Mouse (Mus musculus) MEL (cell line): ENCODE data around the gene Aff1. TPM values are rescaled to one million over a fixed set of nuclear protein-coding genes. Genes with fewer than 3 reads are reported as not detected.

Source experiments
- DNase-seq: peaks from one replicate; pipeline ENCODE4 v3.0.0; 2011; ENCODE audit warnings: low read depth, low spot score
- H3K27ac ChIP-seq: 2 replicates; pipeline ENCODE4 v1.5.1; 2012; ENCODE audit warnings: low read depth, mild to moderate bottlenecking, control low read depth, low read length, moderate library complexity; ENCODE audit not compliant: control insufficient read depth
- H3K27me3 ChIP-seq, 2 experiments: fragments of 150-350 bp in 1 of 2; sonication (generic) in 1 of 2; 2 replicates each; pipeline ENCODE4 v1.6.1; 2012; ENCODE audit warnings: low read length in 2 of 2, mild to moderate bottlenecking in 2 of 2, improper control_type of control experiment in 1 of 2, moderate library complexity in 1 of 2; ENCODE audit not compliant: insufficient read depth in 2 of 2, control insufficient read depth in 1 of 2
- H3K36me3 ChIP-seq, 2 experiments: 2 replicates each; pipeline ENCODE4 v1.6.1; 2012 to 2014; ENCODE audit warnings: low read length in 2 of 2, improper control_type of control experiment in 1 of 2, inconsistent platforms in 1 of 2, mild to moderate bottlenecking in 1 of 2; ENCODE audit not compliant: insufficient read depth in 2 of 2, control insufficient read depth in 1 of 2
- H3K4me1 ChIP-seq, 2 experiments: fragments of 150-350 bp in 1 of 2; sonication (generic) in 1 of 2; 2 replicates each; pipeline ENCODE4 v1.6.1; 2012; ENCODE audit warnings: low read length in 2 of 2, improper control_type of control experiment in 1 of 2, mild to moderate bottlenecking in 1 of 2; ENCODE audit not compliant: insufficient read depth in 2 of 2, control insufficient read depth in 1 of 2
- H3K4me3 ChIP-seq, 2 experiments: fragments of 150-350 bp in 1 of 2; sonication (generic) in 1 of 2; 2 replicates each; pipeline ENCODE4 v1.5.1; 2012; ENCODE audit warnings: low read depth in 2 of 2, low read length in 2 of 2, mild to moderate bottlenecking in 2 of 2, moderate library complexity in 2 of 2, control low read depth in 1 of 2, improper control_type of control experiment in 1 of 2; ENCODE audit not compliant: control insufficient read depth in 1 of 2, insufficient read depth in 1 of 2
- H3K79me2 ChIP-seq: 2 replicates; pipeline ENCODE4 v1.6.1; 2012; ENCODE audit warnings: mild to moderate bottlenecking, low read length, moderate library complexity; ENCODE audit not compliant: control insufficient read depth, poor library complexity, insufficient read depth
- H3K9ac ChIP-seq: 2 replicates; pipeline ENCODE4 v1.6.1; 2012; ENCODE audit warnings: low read depth, mild to moderate bottlenecking, control low read depth, low read length, moderate library complexity; ENCODE audit not compliant: control insufficient read depth, poor library complexity, severe bottlenecking
- H3K9me3 ChIP-seq: fragments of 150-350 bp; sonication (generic); replicated peaks from 2 replicates; pipeline ENCODE4 v1.6.1; 2012; ENCODE audit warnings: mild to moderate bottlenecking, low read length, improper control_type of control experiment, moderate library complexity; ENCODE audit not compliant: insufficient read depth
- BHLHE40 ChIP-seq: IDR thresholded peaks from 2 replicates; pipeline ENCODE4 v1.6.1; 2012; ENCODE audit warnings: low read depth, mild to moderate bottlenecking, inconsistent platforms, low read length, improper control_type of control experiment, borderline replicate concordance
- CHD1 ChIP-seq: IDR thresholded peaks from 2 replicates; pipeline ENCODE4 v1.6.1; 2012; ENCODE audit warnings: low read depth, mild to moderate bottlenecking, inconsistent platforms, low read length, improper control_type of control experiment
- CHD2 ChIP-seq: IDR thresholded peaks from 2 replicates; pipeline ENCODE4 v1.6.1; 2011; ENCODE audit warnings: low read length, improper control_type of control experiment
- ETS1 ChIP-seq: IDR thresholded peaks from 2 replicates; pipeline ENCODE4 v1.6.1; 2012; ENCODE audit warnings: low read depth, mild to moderate bottlenecking, inconsistent platforms, low read length, improper control_type of control experiment, moderate library complexity
- GABPA ChIP-seq: IDR thresholded peaks from 2 replicates; pipeline ENCODE4 v1.6.1; 2012; ENCODE audit warnings: low read depth, mild to moderate bottlenecking, inconsistent platforms, low read length, improper control_type of control experiment, moderate library complexity
- GATA1 ChIP-seq: IDR thresholded peaks from 2 replicates; pipeline ENCODE4 v1.6.1; 2011; ENCODE audit warnings: low read depth, low read length, improper control_type of control experiment
- JUND ChIP-seq: IDR thresholded peaks from 2 replicates; pipeline ENCODE4 v1.6.1; 2011; ENCODE audit warnings: low read depth, mild to moderate bottlenecking, improper control_type of control experiment, low read length
- KAT2A ChIP-seq: conservative IDR thresholded peaks from 2 replicates; pipeline ENCODE4 v1.6.1; 2012; ENCODE audit warnings: low read depth, low read length, improper control_type of control experiment, inconsistent platforms
- MAFK ChIP-seq: IDR thresholded peaks from 2 replicates; pipeline ENCODE4 v1.6.1; 2011; ENCODE audit warnings: low read depth, mild to moderate bottlenecking, low read length, improper control_type of control experiment, borderline replicate concordance
- MYC ChIP-seq: IDR thresholded peaks from 2 replicates; pipeline ENCODE4 v1.6.1; 2011; ENCODE audit warnings: low read depth, mild to moderate bottlenecking, low read length, improper control_type of control experiment, moderate library complexity
- NRF1 ChIP-seq: IDR thresholded peaks from 2 replicates; pipeline ENCODE4 v1.6.1; 2014; ENCODE audit warnings: low read depth, mild to moderate bottlenecking, inconsistent platforms, low read length, improper control_type of control experiment, moderate library complexity; ENCODE audit not compliant: poor library complexity, insufficient read depth, severe bottlenecking
- POLR2AphosphoS5 ChIP-seq: IDR thresholded peaks from 2 replicates; pipeline ENCODE4 v1.6.1; 2012; ENCODE audit warnings: low read depth, borderline replicate concordance, mild to moderate bottlenecking, inconsistent platforms, low read length, moderate library complexity, mixed read lengths
- TCF12 ChIP-seq: IDR thresholded peaks from 2 replicates; pipeline ENCODE4 v1.6.1; 2014; ENCODE audit warnings: low read depth, mild to moderate bottlenecking, inconsistent platforms, low read length, improper control_type of control experiment, moderate library complexity
- USF1 ChIP-seq: IDR thresholded peaks from 2 replicates; pipeline ENCODE4 v1.6.1; 2014; ENCODE audit warnings: low read depth, mild to moderate bottlenecking, inconsistent platforms, low read length, improper control_type of control experiment, moderate library complexity
- USF2 ChIP-seq, 2 experiments: IDR thresholded peaks; 2 replicates each; pipeline ENCODE4 v1.6.1; 2011 to 2012; ENCODE audit warnings: improper control_type of control experiment in 2 of 2, low read length in 2 of 2, borderline replicate concordance in 1 of 2, inconsistent platforms in 1 of 2, low read depth in 1 of 2, mild to moderate bottlenecking in 1 of 2; ENCODE audit not compliant: insufficient read depth in 1 of 2
- ZC3H11A ChIP-seq: IDR thresholded peaks from 2 replicates; pipeline ENCODE4 v1.6.1; 2012; ENCODE audit warnings: low read depth, mild to moderate bottlenecking, inconsistent platforms, low read length, improper control_type of control experiment
- ZMIZ1 ChIP-seq: IDR thresholded peaks from 2 replicates; pipeline ENCODE4 v1.6.1; 2012; ENCODE audit warnings: low read depth, mild to moderate bottlenecking, inconsistent platforms, low read length, improper control_type of control experiment, moderate library complexity
- polyA plus RNA-seq, 2 experiments: library from polyadenylated mRNA; stranded (reverse) in 1 of 2; unstranded in 1 of 2; fragments of >175 nt in 1 of 2; fragments of >200 nt in 1 of 2; gene quantifications; 2 replicates each; pipeline versions ENCODE4 v1.2.1 to v1.2.4; 2012; ENCODE audit warnings: low replicate concordance in 2 of 2, low read depth in 1 of 2; ENCODE audit not compliant: insufficient read length in 2 of 2, insufficient read depth in 1 of 2, missing spikeins in 1 of 2
- total RNA-seq: library from RNA; depleted of rRNA; stranded (reverse); fragments of 300-350 nt; gene quantifications from 2 replicates; pipeline ENCODE4 v1.2.3, GENCODE M21; 2012

Gene Aff1
- total and polyA plus RNA-seq, 3 experiments, result 5.4 to 13.4 TPM; not detected in 1

GRCm38 (mm10) chr5:103705874-103706273 lies 13.7 kb downstream of the Aff1 start:
- H3K9me3 ChIP-seq, result no peaks in the 10 kb centered on the region
- H3K27ac ChIP-seq, result no peak overlapping the region
- TF ChIP-seq ETS1, result no peak
- TF ChIP-seq NRF1, result no peak
- TF ChIP-seq MAFK, result no peak
- no peak for TF ChIP-seq CHD1
- no peak for TF ChIP-seq TCF12
- TF ChIP-seq GATA1, result no peak
- no peak for TF ChIP-seq JUND
- no peak for TF ChIP-seq GABPA
- TF ChIP-seq POLR2AphosphoS5, result no peak
- TF ChIP-seq ZMIZ1, result no peak
- TF ChIP-seq ZC3H11A, result no peak
- no peak for TF ChIP-seq MYC
- H3K9ac ChIP-seq, result no peak overlapping the region
- no peaks in the 10 kb centered on the region for H3K79me2 ChIP-seq
- no peaks in the 10 kb centered on the region for H3K27me3 ChIP-seq
- no peak overlapping the region for H3K4me3 ChIP-seq
- peak; percentile 64 for DNase-seq
- no peaks in the 10 kb centered on the region; a peak in 2 of 4 replicates for H3K36me3 ChIP-seq
- H3K4me1 ChIP-seq, result peaks cover 0 to 14% of the 10 kb centered on the region in 2 experiments; a peak in 2 of 4 replicates

DNA sequence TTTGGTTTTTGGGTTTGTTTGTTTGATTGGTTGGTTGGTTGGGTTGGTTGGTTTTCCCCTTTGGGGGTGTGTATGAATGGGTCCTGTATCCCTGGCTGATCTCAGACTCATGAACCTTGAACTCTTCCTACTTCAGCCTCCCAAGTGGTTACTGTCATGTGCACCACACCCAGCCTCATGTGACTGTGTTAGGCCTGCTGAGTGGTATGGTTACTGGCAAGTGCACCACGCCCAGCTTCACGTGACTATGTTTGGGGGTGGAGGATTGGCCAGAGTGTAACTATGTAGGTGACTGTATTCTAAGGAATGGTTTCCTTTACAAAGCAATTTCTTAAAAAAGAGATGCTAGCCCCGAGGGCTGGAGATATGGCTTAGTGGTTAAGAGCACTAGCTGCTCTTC lies 16.9 kb downstream of the Aff1 start:
- H3K4me1 ChIP-seq, result peaks cover 2 to 14% of the 10 kb centered on the region in 2 experiments; a peak in 3 of 4 replicates
- H3K9ac ChIP-seq, result no peak overlapping the region
- no peak overlapping the region for H3K4me3 ChIP-seq
- TF ChIP-seq KAT2A, result no peak
- TF ChIP-seq MAFK, result no peak
- TF ChIP-seq BHLHE40, result peak; percentile 69; the same call in 1 of the 2 replicates
- TF ChIP-seq NRF1, result no peak
- TF ChIP-seq CHD2, result no peak
- peak; percentile 89 for TF ChIP-seq USF1
- TF ChIP-seq USF2 (IDR thresholded peaks at IDR 0.05; ENCODE audit: borderline replicate concordance in 1 of 2, insufficient read depth in 1 of 2, low read depth in 1 of 2, low read length in 2 of 2), result peak in 1 of 2 experiments; percentile 55; a peak in 1 of 4 replicates
- TF ChIP-seq ZMIZ1, result no peak
- no peaks in the 10 kb centered on the region for H3K9me3 ChIP-seq
- no peak overlapping the region for H3K27ac ChIP-seq
- peak; percentile 26 for DNase-seq
- peaks cover 0 to 4% of the 10 kb centered on the region in 2 experiments; a peak in 2 of 4 replicates for H3K36me3 ChIP-seq
- H3K79me2 ChIP-seq, result no peaks in the 10 kb centered on the region
- H3K27me3 ChIP-seq, result peaks cover 0 to 2% of the 10 kb centered on the region in 2 experiments; a peak in 2 of 4 replicates
